Mouse (Mus musculus): Measurements from ENCODE around the gene Srl. TPM values are rescaled to one million over a fixed set of nuclear protein-coding genes. Genes with fewer than 3 reads are reported as not detected.

Gene Srl
- 0.79 TPM for polyA plus RNA-seq (2017; shearing (Covaris generic))

GRCm38 (mm10) chr16:4541501-4542198, at the start of gene Srl:
Gene Srl, minus strand, starts transcription at chr16:4541816.

GRCm38 (mm10) chr16:4559715-4560144, 18.1 kb upstream of the Srl start, which contains the start of gene Tfap4:
Gene Tfap4, minus strand, starts transcription at chr16:4559854.

Other genes with a start within 250 kb of the Srl start
- 0.58 TPM for gene Adcy9, start 121.3 kb downstream of the Srl start, polyA plus RNA-seq (2017; shearing (Covaris generic))
- 3.1 TPM for gene Tfap4, start 18.0 kb upstream of the Srl start, polyA plus RNA-seq (2017; shearing (Covaris generic))
- 0.60 TPM for gene Glis2, start 52.9 kb upstream of the Srl start, polyA plus RNA-seq (2017; shearing (Covaris generic))
- 20.0 TPM for gene Pam16, start 83.2 kb upstream of the Srl start, polyA plus RNA-seq (2017; shearing (Covaris generic))
- 1.1 TPM for gene Vasn, start 98.1 kb upstream of the Srl start, polyA plus RNA-seq (2017; shearing (Covaris generic))
- gene Dnaja3, start 98.2 kb upstream of the Srl start, polyA plus RNA-seq (2017; shearing (Covaris generic)) = 65.2 TPM
- 172 TPM for gene Coro7, start 138.0 kb upstream of the Srl start, polyA plus RNA-seq (2017; shearing (Covaris generic))
- 11.9 TPM for gene Nmral1, start 177.5 kb upstream of the Srl start, polyA plus RNA-seq (2017; shearing (Covaris generic))
- 105 TPM for gene Hmox2, start 184.5 kb upstream of the Srl start, polyA plus RNA-seq (2017; shearing (Covaris generic))
- gene Cdip1, start 248.5 kb upstream of the Srl start, polyA plus RNA-seq (2017; shearing (Covaris generic)) = 60.6 TPM

Measured in CD4-positive, CD25-positive, alpha-beta regulatory T cell, adult 9 weeks (primary cell).